Mouse (Mus musculus) CH12.LX (cell line): ENCODE measurements at regions not wholly inside any gene's neighbourhood (a gene's known extent, or its start where the extent isn't known, plus 50 kb on each side); places are given as distances from the start of the nearest gene placed in this dataset.

Experiments
- DNase-seq: peaks from one replicate; pipeline ENCODE4 v3.0.0-alpha.2; 2013; ENCODE audit errors: extremely low read depth
- H3K27ac ChIP-seq: 2 replicates; pipeline ENCODE4 v1.5.1; 2012; ENCODE audit warnings: low read depth, mild to moderate bottlenecking, control low read depth, moderate library complexity; ENCODE audit not compliant: insufficient read depth
- H3K27me3 ChIP-seq: replicated peaks from 2 replicates; pipeline ENCODE3; 2012; ENCODE audit warnings: inconsistent platforms
- H3K36me3 ChIP-seq, 2 experiments: replicated peaks in 1 of 2; 2 replicates each; pipeline versions ENCODE3 to v1.6.1; 2012; ENCODE audit warnings: inconsistent platforms in 1 of 2, low read length in 1 of 2, mild to moderate bottlenecking in 1 of 2, mixed read lengths in 1 of 2, moderate library complexity in 1 of 2; ENCODE audit not compliant: control insufficient read depth in 1 of 2, insufficient read depth in 1 of 2
- H3K4me1 ChIP-seq, 2 experiments: 2 replicates each; pipeline ENCODE4 v1.6.1; 2012; ENCODE audit warnings: inconsistent platforms in 1 of 2, moderate library complexity in 1 of 2; ENCODE audit not compliant: insufficient read depth in 2 of 2, control insufficient read depth in 1 of 2
- H3K4me2 ChIP-seq: 2 replicates; pipeline ENCODE4 v1.6.1; 2012; ENCODE audit warnings: low read depth, mild to moderate bottlenecking, control low read depth; ENCODE audit not compliant: poor library complexity, insufficient read depth, severe bottlenecking
- H3K4me3 ChIP-seq, 3 experiments: fragments of 150-350 bp in 1 of 3; sonication (generic) in 1 of 3; replicated peaks in 1 of 3; 2 replicates each; pipeline versions ENCODE3 to v1.5.1; 2011 to 2012; ENCODE audit warnings: low read depth in 2 of 3, low read length in 2 of 3, mild to moderate bottlenecking in 2 of 3, moderate library complexity in 2 of 3, control low read depth in 1 of 3, improper control_type of control experiment in 1 of 3, inconsistent platforms in 1 of 3, mixed read lengths in 1 of 3; ENCODE audit not compliant: poor library complexity in 1 of 3
- H3K79me2 ChIP-seq: replicated peaks from 2 replicates; pipeline ENCODE4 v1.6.1; 2012; ENCODE audit warnings: mild to moderate bottlenecking, moderate library complexity; ENCODE audit not compliant: control insufficient read depth, poor library complexity, insufficient read depth, severe bottlenecking; ENCODE audit errors: extremely low read depth
- H3K9ac ChIP-seq: 2 replicates; pipeline ENCODE4 v1.6.1; 2012; ENCODE audit warnings: low read depth, mild to moderate bottlenecking, control low read depth, moderate library complexity; ENCODE audit not compliant: insufficient read depth
- H3K9me3 ChIP-seq: replicated peaks from 2 replicates; pipeline ENCODE3; 2012; ENCODE audit warnings: low read length, inconsistent platforms, mixed read lengths
- BHLHE40 ChIP-seq: IDR thresholded peaks from 2 replicates; pipeline ENCODE4 v1.6.1; 2011; ENCODE audit warnings: mild to moderate bottlenecking, low read depth, low read length, improper control_type of control experiment
- CHD1 ChIP-seq: IDR thresholded peaks from 2 replicates; pipeline ENCODE4 v1.6.1; 2012; ENCODE audit warnings: low read depth, low read length, improper control_type of control experiment, inconsistent platforms
- CHD2 ChIP-seq: IDR thresholded peaks from 2 replicates; pipeline ENCODE4 v1.6.1; 2011; ENCODE audit warnings: low read length, improper control_type of control experiment
- CTCF ChIP-seq, 2 experiments: IDR thresholded peaks in 1 of 2; conservative IDR thresholded peaks in 1 of 2; 2 replicates each; pipeline ENCODE4 v1.5.1; 2011 to 2012; ENCODE audit warnings: low read depth in 2 of 2, low read length in 2 of 2, improper control_type of control experiment in 1 of 2, inconsistent platforms in 1 of 2, mild to moderate bottlenecking in 1 of 2, moderate library complexity in 1 of 2
- ELF1 ChIP-seq: IDR thresholded peaks from 2 replicates; pipeline ENCODE4 v1.6.1; 2014; ENCODE audit warnings: low read depth, mild to moderate bottlenecking, inconsistent platforms, low read length, improper control_type of control experiment
- EP300 ChIP-seq: IDR thresholded peaks from 2 replicates; pipeline ENCODE4 v1.6.1; 2011; ENCODE audit warnings: low read length, improper control_type of control experiment
- ETS1 ChIP-seq: conservative IDR thresholded peaks from 2 replicates; pipeline ENCODE4 v1.6.1; 2012; ENCODE audit warnings: low read depth, mild to moderate bottlenecking, inconsistent platforms, low read length, improper control_type of control experiment, moderate library complexity
- GABPA ChIP-seq: IDR thresholded peaks from 2 replicates; pipeline ENCODE4 v1.6.1; 2012; ENCODE audit warnings: low read depth, low read length, improper control_type of control experiment, inconsistent platforms; ENCODE audit not compliant: insufficient replicate concordance
- HCFC1 ChIP-seq: IDR thresholded peaks from 2 replicates; pipeline ENCODE4 v1.6.1; 2012; ENCODE audit warnings: low read depth, mild to moderate bottlenecking, inconsistent platforms, low read length, improper control_type of control experiment
- IRF4 ChIP-seq: IDR thresholded peaks from 2 replicates; pipeline ENCODE4 v1.6.1; 2014; ENCODE audit warnings: low read depth, mild to moderate bottlenecking, inconsistent platforms, low read length, improper control_type of control experiment
- JUN ChIP-seq: IDR thresholded peaks from 2 replicates; pipeline ENCODE4 v1.6.1; 2011; ENCODE audit warnings: low read depth, mild to moderate bottlenecking, low read length, improper control_type of control experiment, moderate library complexity; ENCODE audit not compliant: insufficient read depth
- KAT2A ChIP-seq: IDR thresholded peaks from 2 replicates; pipeline ENCODE4 v1.6.1; 2012; ENCODE audit warnings: low read length, improper control_type of control experiment, inconsistent platforms; ENCODE audit not compliant: insufficient replicate concordance
- MAFK ChIP-seq: IDR thresholded peaks from 2 replicates; pipeline ENCODE4 v1.6.1; 2011; ENCODE audit warnings: low read length, improper control_type of control experiment; ENCODE audit not compliant: insufficient replicate concordance
- MEF2A ChIP-seq: IDR thresholded peaks from 2 replicates; pipeline ENCODE4 v1.6.1; 2014; ENCODE audit warnings: low read depth, mild to moderate bottlenecking, inconsistent platforms, low read length, improper control_type of control experiment, borderline replicate concordance
- MXI1 ChIP-seq: IDR thresholded peaks from 2 replicates; pipeline ENCODE4 v1.6.1; 2011; ENCODE audit warnings: mild to moderate bottlenecking, low read depth, low read length, improper control_type of control experiment
- MYC ChIP-seq: IDR thresholded peaks from 2 replicates; pipeline ENCODE4 v1.6.1; 2011; ENCODE audit warnings: low read depth, mild to moderate bottlenecking, improper control_type of control experiment, low read length
- NELFE ChIP-seq: IDR thresholded peaks from 2 replicates; pipeline ENCODE4 v1.6.1; 2011; ENCODE audit warnings: low read depth, low read length, improper control_type of control experiment
- NRF1 ChIP-seq: IDR thresholded peaks from 2 replicates; pipeline ENCODE4 v1.6.1; 2014; ENCODE audit warnings: low read depth, mild to moderate bottlenecking, inconsistent platforms, low read length, improper control_type of control experiment, moderate library complexity
- PAX5 ChIP-seq: IDR thresholded peaks from 2 replicates; pipeline ENCODE4 v1.6.1; 2012; ENCODE audit warnings: low read length, inconsistent platforms, mixed read lengths
- RAD21 ChIP-seq: IDR thresholded peaks from 2 replicates; pipeline ENCODE4 v1.6.1; 2011; ENCODE audit warnings: low read depth, mild to moderate bottlenecking, low read length, improper control_type of control experiment, moderate library complexity
- SIN3A ChIP-seq: IDR thresholded peaks from 2 replicates; pipeline ENCODE4 v1.6.1; 2012; ENCODE audit warnings: low read length, improper control_type of control experiment, inconsistent platforms
- TCF12 ChIP-seq: IDR thresholded peaks from 2 replicates; pipeline ENCODE4 v1.6.1; 2014; ENCODE audit warnings: low read depth, mild to moderate bottlenecking, inconsistent platforms, low read length, improper control_type of control experiment
- USF1 ChIP-seq: IDR thresholded peaks from 2 replicates; pipeline ENCODE4 v1.6.1; 2014; ENCODE audit warnings: low read depth, mild to moderate bottlenecking, inconsistent platforms, low read length, improper control_type of control experiment
- ZNF384 ChIP-seq: IDR thresholded peaks from 2 replicates; pipeline ENCODE4 v1.6.1; 2012; ENCODE audit warnings: low read depth, low read length, improper control_type of control experiment, inconsistent platforms
- dilution Hi-C: fragments of 300-500 bp; cut with MboI; formaldehyde crosslinking; loops from 2 replicates; pipeline ENCODE4 v1.14.3; 2020; ENCODE audit warnings: low sequenced_read_pairs; ENCODE audit not compliant: extremely low pct_unique_long_range_greater_than_20kb, extremely low pct_ligation_motif_present
- in situ Hi-C: fragments of 300-500 bp; cut with MboI; formaldehyde crosslinking; loops from 3 replicates; pipeline ENCODE4 v1.14.3; 2019; ENCODE audit warnings: low sequenced_read_pairs, low pct_ligation_motif_present, low pct_unique_long_range_greater_than_20kb, mixed read lengths

DNA sequence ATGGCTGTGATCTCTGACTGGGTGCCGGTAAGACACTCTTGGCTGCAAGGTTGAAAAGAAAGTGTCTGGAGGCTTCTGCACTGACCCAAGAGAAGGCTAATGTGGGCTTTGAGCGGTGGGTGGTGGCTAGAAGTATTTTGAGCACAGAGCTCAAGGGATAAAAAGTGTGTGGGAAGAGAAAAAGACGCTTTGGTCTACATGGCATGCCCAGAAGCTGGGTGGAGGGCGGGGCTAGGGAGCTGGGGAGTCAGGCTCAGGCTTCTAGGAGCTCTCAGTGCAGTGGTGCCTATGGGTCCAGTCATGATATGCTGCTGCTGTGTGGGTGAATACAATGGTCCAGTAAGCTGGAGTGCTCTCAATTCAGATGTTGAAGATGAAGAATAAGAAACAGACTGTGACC, 152.1 kb downstream of the Efnb1 start:
- dilution Hi-C loops, result no loop called here
- H3K27me3 ChIP-seq, result no peaks in the 10 kb centered on the region
- no peak for DNase-seq

DNA sequence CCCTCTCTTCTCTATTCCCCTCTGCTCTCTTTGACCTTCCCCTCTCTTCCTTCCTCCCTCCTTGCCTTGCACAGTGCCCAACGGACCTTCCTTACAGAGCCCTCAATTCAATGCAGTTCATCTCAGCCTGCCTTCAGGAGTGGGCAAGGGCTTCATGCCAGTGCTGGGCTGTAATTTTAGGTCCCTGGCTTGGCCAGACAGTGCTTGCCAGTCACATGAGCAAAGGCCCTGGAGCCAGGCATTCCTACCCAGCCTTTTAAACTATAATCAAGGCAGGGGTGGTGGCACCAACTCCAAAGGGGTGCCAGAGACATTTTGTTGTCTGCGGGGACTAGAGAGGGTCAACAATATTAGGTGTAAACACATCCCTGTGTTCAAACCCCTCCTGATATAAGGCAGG, 150.9 kb downstream of the Efnb1 start:
- H3K9me3 ChIP-seq, result no peaks in the 10 kb centered on the region
- H3K4me1 ChIP-seq, result no peaks in the 10 kb centered on the region
- dilution Hi-C loops (no loop called here), in situ Hi-C loops (no loop called here)
- TF ChIP-seq IRF4 (no peak), NELFE (no peak), BHLHE40 (no peak), MAFK (no peak), ETS1 (no peak)
- no peak overlapping the region for H3K9ac ChIP-seq
- H3K27me3 ChIP-seq, result no peaks in the 10 kb centered on the region
- H3K79me2 ChIP-seq, result no peaks in the 10 kb centered on the region
- H3K4me3 ChIP-seq, result no peak overlapping the region
- H3K36me3 ChIP-seq, result no peaks in the 10 kb centered on the region
- no peak for DNase-seq
- no peak overlapping the region for H3K4me2 ChIP-seq
- no peak overlapping the region for H3K27ac ChIP-seq

More for the DNA sequence above, 152.1 kb downstream of the Efnb1 start:
- no peak overlapping the region for H3K4me3 ChIP-seq
- H3K4me1 ChIP-seq, result no peaks in the 10 kb centered on the region
- H3K9me3 ChIP-seq, result no peaks in the 10 kb centered on the region
- H3K9ac ChIP-seq, result no peak overlapping the region
- H3K79me2 ChIP-seq, result no peaks in the 10 kb centered on the region
- TF ChIP-seq ETS1, result no peak
- TF ChIP-seq HCFC1, result no peak
- no peak for TF ChIP-seq ELF1
- no peak for TF ChIP-seq RAD21
- TF ChIP-seq CHD2, result no peak
- no peak for TF ChIP-seq CTCF (conservative IDR thresholded peaks at IDR 0.05 in 1 of 2, IDR thresholded peaks at IDR 0.05 in 1 of 2; ENCODE audit: low read depth in 2 of 2, low read length in 2 of 2)
- no peak for TF ChIP-seq GABPA
- no peak for TF ChIP-seq MYC
- no peak for TF ChIP-seq ZNF384
- H3K36me3 ChIP-seq, result no peaks in the 10 kb centered on the region
- no peak overlapping the region for H3K4me2 ChIP-seq
- in situ Hi-C loops, result no loop called here
- no peak overlapping the region for H3K27ac ChIP-seq

DNA sequence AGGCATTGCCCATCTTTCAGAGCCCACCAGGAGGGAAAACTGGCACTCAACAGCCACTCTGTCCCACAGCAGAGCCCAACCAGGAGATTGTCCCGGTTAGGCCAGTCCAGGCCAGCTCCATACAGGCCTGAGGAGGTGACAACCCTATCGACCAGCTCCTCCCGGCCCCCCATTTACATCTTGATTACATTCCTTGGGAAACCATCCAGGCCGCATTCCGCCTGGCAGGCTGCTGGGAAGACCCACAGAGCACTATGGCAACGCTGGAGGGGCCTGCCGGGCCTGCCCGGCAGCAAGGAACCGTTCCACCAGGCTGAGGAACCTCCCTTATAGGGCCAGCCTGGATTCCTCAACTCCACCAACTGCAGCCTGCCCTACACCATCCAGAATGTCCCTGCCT, 149.7 kb downstream of the Efnb1 start:
- H3K36me3 ChIP-seq, result no peaks in the 10 kb centered on the region
- no peak overlapping the region for H3K9ac ChIP-seq
- no peaks in the 10 kb centered on the region for H3K4me1 ChIP-seq
- H3K79me2 ChIP-seq, result no peaks in the 10 kb centered on the region
- no peak for TF ChIP-seq KAT2A
- no peak for TF ChIP-seq HCFC1
- TF ChIP-seq SIN3A, result no peak
- TF ChIP-seq BHLHE40, result no peak
- no peak for TF ChIP-seq PAX5
- no peak for TF ChIP-seq USF1
- TF ChIP-seq JUN, result no peak
- no peak for TF ChIP-seq NRF1
- no peak for TF ChIP-seq ZNF384
- no peak for TF ChIP-seq CHD2
- TF ChIP-seq TCF12, result no peak
- TF ChIP-seq ETS1, result no peak
- TF ChIP-seq MXI1, result no peak
- TF ChIP-seq MEF2A, result no peak
- no peak for TF ChIP-seq MYC
- TF ChIP-seq EP300, result no peak
- no peak for TF ChIP-seq CHD1
- H3K27me3 ChIP-seq, result no peaks in the 10 kb centered on the region
- dilution Hi-C loops (no loop called here), in situ Hi-C loops (no loop called here)
- DNase-seq, result no peak
- H3K4me2 ChIP-seq, result no peak overlapping the region
- no peak overlapping the region for H3K27ac ChIP-seq
- no peaks in the 10 kb centered on the region for H3K9me3 ChIP-seq
- no peak overlapping the region for H3K4me3 ChIP-seq
